Mouse (Mus musculus) embryonic fibroblast, embryonic 13.5 days (primary cell): ENCODE data around the gene Birc3.

Experiments
- CTCF ChIP-seq: IDR thresholded peaks from 2 replicates; pipeline ENCODE4 v1.5.1; 2011; ENCODE audit warnings: mild to moderate bottlenecking, control low read depth, low read length, moderate library complexity, borderline replicate concordance; ENCODE audit not compliant: insufficient read depth
- POLR2A ChIP-seq: IDR thresholded peaks from 2 replicates; pipeline ENCODE4 v1.6.1; 2011; ENCODE audit warnings: low read depth, mild to moderate bottlenecking, control low read depth, low read length, moderate library complexity

GRCm38 (mm10) chr9:7824916-7825315 is 48.1 kb downstream of the Birc3 start:
- TF ChIP-seq CTCF (no peak), POLR2A (no peak)
